Mouse (Mus musculus) left cerebral cortex, adult 2 months (tissue): ENCODE results near the gene Ube2n. TPM values are rescaled to one million over a fixed set of nuclear protein-coding genes. Genes with fewer than 3 reads are reported as not detected.
"Not testable (repeated sequence)": the region's sequence is repeated elsewhere in the genome, so short reads cannot be mapped to it uniquely, and the experiment has no call there.

Experiments used
- DNase-seq, 2 experiments: peaks; one replicate each; pipeline ENCODE4 v3.0.0; 2021 to 2022; ENCODE audit warnings: low spot score in 2 of 2, mixed read lengths in 1 of 2; ENCODE audit errors: extremely low spot score in 1 of 2
- H3K27ac ChIP-seq: fragments of 200-600 bp; 2 replicates; pipeline ENCODE4 v1.8.1; 2022
- H3K4me3 ChIP-seq: fragments of 200-600 bp; 2 replicates; pipeline ENCODE4 v1.8.1; 2022
- CTCF ChIP-seq: fragments of 200-600 bp; IDR thresholded peaks from 2 replicates; pipeline ENCODE4 v1.8.1; 2022; ENCODE audit warnings: antibody characterized with exemption, mild to moderate bottlenecking, moderate library complexity
- intact Hi-C: fragments of 180-260 bp; cut with DNase I; formaldehyde crosslinking; loops from one replicate; pipeline ENCODE4 v1.15.1; 2025
- total RNA-seq, 2 experiments: library from RNA; stranded (reverse); gene quantifications; 2 replicates each; pipeline ENCODE4 v1.2.3; 2021

The Ube2n gene
- total RNA-seq, 2 experiments from 2014 or later: 196 to 198 TPM

GRCm38 (mm10) chr10:95545051-95545450, 30.1 kb downstream of the Ube2n start:
- intact Hi-C loops: no loop called here
- Histone ChIP-seq H3K4me3 (no peak overlapping the region), H3K27ac (no peak overlapping the region)
- DNase-seq: no peak
- TF ChIP-seq CTCF: no peak

- Histone ChIP-seq H3K27ac (no peak overlapping the region), H3K4me3 (no peak overlapping the region)
- no peak for TF ChIP-seq CTCF
- intact Hi-C loops: no loop called here
- DNase-seq: no peak
These were observed 31.2 kb downstream of the Ube2n start for GRCm38 (mm10) chr10:95546178-95546577.

- no peak overlapping the region for H3K4me3 ChIP-seq
- no peak for TF ChIP-seq CTCF
- intact Hi-C loops: no loop called here
- no peak overlapping the region for H3K27ac ChIP-seq
- DNase-seq: no peak
These were observed 33.3 kb downstream of the Ube2n start for GRCm38 (mm10) chr10:95548154-95548826.

- H3K27ac ChIP-seq, H3K4me3 ChIP-seq, DNase-seq, intact Hi-C loops: not testable (repeated sequence)
These were observed 34.1 kb downstream of the Ube2n start for GRCm38 (mm10) chr10:95549080-95549479.

GRCm38 (mm10) chr10:95550506-95550905, 35.6 kb downstream of the Ube2n start:
- Histone ChIP-seq H3K27ac (no peak overlapping the region), H3K4me3 (no peak overlapping the region)
- DNase-seq: no peak
- TF ChIP-seq CTCF: peak; percentile 78
- intact Hi-C loops: loop anchor here (1.0 to 5.0 kb wide), 2 partner anchors 344 to 482 kb away; no protein-coding TSS in a partner anchor

GRCm38 (mm10) chr10:95551752-95552151, 36.8 kb downstream of the Ube2n start:
- peak; percentile 60 for TF ChIP-seq CTCF
- Histone ChIP-seq H3K4me3 (no peak overlapping the region), H3K27ac (no peak overlapping the region)
- intact Hi-C loops: loop anchor here (2.0 to 5.0 kb wide), 2 partner anchors 307 to 481 kb away; no protein-coding TSS in a partner anchor
- no peak for DNase-seq

- no peak for DNase-seq
- Histone ChIP-seq H3K27ac (no peak overlapping the region), H3K4me3 (no peak overlapping the region)
- intact Hi-C loops: loop anchor here (2.0 to 5.0 kb wide), 2 partner anchors 306 to 480 kb away; no protein-coding TSS in a partner anchor
- no peak for TF ChIP-seq CTCF
These were observed 37.4 kb downstream of the Ube2n start for GRCm38 (mm10) chr10:95552326-95552725.

GRCm38 (mm10) chr10:95555866-95556265, 40.9 kb downstream of the Ube2n start:
- Histone ChIP-seq H3K27ac (no peak overlapping the region), H3K4me3 (no peak overlapping the region)
- TF ChIP-seq CTCF: no peak
- intact Hi-C loops: loop anchor here (5.0 kb wide), 1 partner anchor 126 kb away; no protein-coding TSS in a partner anchor
- no peak for DNase-seq

- Histone ChIP-seq H3K4me3 (no peak overlapping the region), H3K27ac (no peak overlapping the region)
- intact Hi-C loops: loop anchor here (5.0 kb wide), 1 partner anchor 125 kb away; no protein-coding TSS in a partner anchor
- peak; percentile 75 for TF ChIP-seq CTCF
- no peak for DNase-seq
These were observed 42.4 kb downstream of the Ube2n start for GRCm38 (mm10) chr10:95557337-95557828.

GRCm38 (mm10) chr10:95559426-95559825, 44.5 kb downstream of the Ube2n start:
- DNase-seq: no peak
- TF ChIP-seq CTCF: no peak
- intact Hi-C loops: loop anchor here (5.0 kb wide), 1 partner anchor 123 kb away; no protein-coding TSS in a partner anchor

GRCm38 (mm10) chr10:95560394-95560983, 45.5 kb downstream of the Ube2n start:
- intact Hi-C loops: loop anchor here (5.0 kb wide), 3 partner anchors 112 to 382 kb away; partner anchors contain the start of genes Anapc15-ps and Eea1
- TF ChIP-seq CTCF: no peak
- H3K4me3 ChIP-seq: peak overlapping the region; percentile 21
- DNase-seq: no peak
- peak overlapping the region; percentile 32; the same call in 1 of the 2 replicates for H3K27ac ChIP-seq

More at GRCm38 (mm10) chr10:95559426-95559825, 44.5 kb downstream of the Ube2n start:
- Histone ChIP-seq H3K27ac (no peak overlapping the region; the same call in 1 of the 2 replicates), H3K4me3 (no peak overlapping the region)

- Histone ChIP-seq H3K27ac (peak overlapping the region; percentile 16; the same call in 1 of the 2 replicates), H3K4me3 (peak overlapping the region; percentile 96)
- no peak for TF ChIP-seq CTCF
- DNase-seq: no peak
- intact Hi-C loops: loop anchor here (2.0 to 5.0 kb wide), 5 partner anchors 49 to 381 kb away; partner anchors contain the start of genes Anapc15-ps and Eea1
These were observed 46.7 kb downstream of the Ube2n start for GRCm38 (mm10) chr10:95561616-95562015.
